In the genomic region with DNA sequence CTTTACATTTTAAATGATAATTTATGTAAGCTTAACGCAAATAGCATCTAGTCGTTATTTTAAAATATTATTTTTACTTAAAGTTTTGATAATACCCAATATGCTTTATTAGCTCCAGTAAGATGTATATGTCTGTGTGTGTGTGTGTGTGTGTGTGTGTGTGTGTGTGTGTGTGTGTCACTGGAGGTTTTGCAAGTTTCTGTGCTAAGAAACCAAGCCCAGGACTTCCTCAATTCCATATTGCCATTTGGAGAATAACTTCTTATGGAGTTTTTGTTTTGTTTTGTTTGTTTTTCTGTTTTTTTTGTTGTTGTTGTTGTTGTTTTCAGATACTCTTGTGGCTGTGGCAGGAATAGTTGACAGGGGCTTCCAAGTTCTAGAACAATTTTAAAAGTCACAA, we compare ENCODE assay signal across 27 mouse cellular contexts. TPM values are rescaled to one million over a fixed set of nuclear protein-coding genes. Genes with fewer than 3 reads are reported as not detected.
"Had no signal": no experiment of that assay in that cellular context is flagged by ENCODE, and none has a peak within 500 bp of the region (broad histone marks: within the 10 kb centered on the region; RNA-seq: fewer than 3 reads in every experiment).

No protein-coding gene starts in this region.

- ATAC-seq: midbrain, embryonic 16.5 days had no signal

- H3K4me2 ChIP-seq: lung, embryonic 14.5 days; midbrain, embryonic 12.5 days; neural tube, embryonic 13.5 days; neural tube, embryonic 15.5 days had no signal

- H3K4me3 ChIP-seq: midbrain, embryonic 10.5 days; midbrain, embryonic 12.5 days; myocyte; neural tube, embryonic 13.5 days; neural tube, embryonic 15.5 days had no signal

- H3K27me3 ChIP-seq: midbrain, embryonic 12.5 days; neural tube, embryonic 13.5 days; neural tube, embryonic 15.5 days had no signal

- H3K9ac ChIP-seq: lung, embryonic 14.5 days; midbrain, embryonic 12.5 days; neural tube, embryonic 13.5 days; neural tube, embryonic 15.5 days had no signal

- H3K27ac ChIP-seq: midbrain, embryonic 10.5 days; midbrain, embryonic 12.5 days; neural tube, embryonic 13.5 days; neural tube, embryonic 15.5 days had no signal

- H3K4me1 ChIP-seq: midbrain, embryonic 10.5 days; midbrain, embryonic 12.5 days; neural tube, embryonic 13.5 days; neural tube, embryonic 15.5 days had no signal

- H3K36me3 ChIP-seq: midbrain, embryonic 10.5 days; midbrain, embryonic 12.5 days; neural tube, embryonic 13.5 days; neural tube, embryonic 15.5 days had no signal

- DNase-seq: lung, adult 18-20 months; lung, embryonic 14.5 days; lung, postnatal 10 days; lung, postnatal 4 days; midbrain, embryonic 14.5 days; retina, postnatal 1 day; right cerebral cortex, adult 18-20 months; right cerebral cortex, postnatal 25 days; right cerebral cortex, postnatal 4 days; spleen, adult 18-20 months; thymus, adult 18-20 months; thymus, postnatal 14 days; thymus, postnatal 36 days had no signal

RNA-seq across cellular contexts. Expression of gene Gm15056, which starts 4.7 kb away (rescaled TPM):
- total RNA-seq: megakaryocyte-erythroid progenitor cell, adult 5-6 weeks had no signal
- polyA plus RNA-seq: liver, embryonic 16.5 days; lung, embryonic 14.5 days; lung, embryonic 16.5 days; midbrain, embryonic 10.5 days; midbrain, embryonic 12.5 days; midbrain, embryonic 14.5 days; midbrain, embryonic 16.5 days; myocyte; neural tube, embryonic 11.5 days; neural tube, embryonic 13.5 days; neural tube, embryonic 15.5 days; small intestine, adult 2 months; stomach, embryonic 14.5 days; stomach, embryonic 16.5 days had no signal

RNA-seq across cellular contexts. Expression of gene Defb33, which starts 14.7 kb away (rescaled TPM):
- total RNA-seq: megakaryocyte-erythroid progenitor cell, adult 5-6 weeks had no signal
- polyA plus RNA-seq: liver, embryonic 16.5 days; lung, embryonic 14.5 days; lung, embryonic 16.5 days; midbrain, embryonic 10.5 days; midbrain, embryonic 12.5 days; midbrain, embryonic 14.5 days; midbrain, embryonic 16.5 days; myocyte; neural tube, embryonic 11.5 days; neural tube, embryonic 13.5 days; neural tube, embryonic 15.5 days; small intestine, adult 2 months; stomach, embryonic 14.5 days; stomach, embryonic 16.5 days; thymus, postnatal 0 days had no signal

RNA-seq across cellular contexts. Expression of gene Gm6040, which starts 14.8 kb away (rescaled TPM):
- total RNA-seq: megakaryocyte-erythroid progenitor cell, adult 5-6 weeks had no signal
- polyA plus RNA-seq: liver, embryonic 16.5 days; lung, embryonic 14.5 days; lung, embryonic 16.5 days; midbrain, embryonic 10.5 days; midbrain, embryonic 12.5 days; midbrain, embryonic 14.5 days; midbrain, embryonic 16.5 days; myocyte; neural tube, embryonic 11.5 days; neural tube, embryonic 13.5 days; neural tube, embryonic 15.5 days; small intestine, adult 2 months; stomach, embryonic 14.5 days; stomach, embryonic 16.5 days; thymus, postnatal 0 days had no signal

RNA-seq across cellular contexts. Expression of gene AY761185, which starts 37.4 kb away (rescaled TPM):
- total RNA-seq: megakaryocyte-erythroid progenitor cell, adult 5-6 weeks had no signal
- polyA plus RNA-seq: liver, embryonic 16.5 days; lung, embryonic 14.5 days; lung, embryonic 16.5 days; midbrain, embryonic 10.5 days; midbrain, embryonic 12.5 days; midbrain, embryonic 14.5 days; midbrain, embryonic 16.5 days; myocyte; neural tube, embryonic 11.5 days; neural tube, embryonic 13.5 days; neural tube, embryonic 15.5 days; small intestine, adult 2 months; stomach, embryonic 14.5 days; stomach, embryonic 16.5 days; thymus, postnatal 0 days had no signal
